Mouse (Mus musculus) bone marrow macrophage, adult 2 months (primary cell): ENCODE data around the gene Hist2h2be. TPM values are rescaled to one million over a fixed set of nuclear protein-coding genes. Genes with fewer than 3 reads are reported as not detected.

Experiments used
- H3K27ac ChIP-seq: 2 replicates; pipeline ENCODE4 v1.5.1; 2012; ENCODE audit warnings: low read depth, low read length; ENCODE audit not compliant: insufficient read depth
- H3K4me1 ChIP-seq: 2 replicates; pipeline ENCODE4 v1.6.1; 2012; ENCODE audit warnings: low read length; ENCODE audit not compliant: control insufficient read depth, insufficient read depth
- H3K4me3 ChIP-seq: 2 replicates; pipeline ENCODE4 v1.5.1; 2012; ENCODE audit warnings: mild to moderate bottlenecking, low read length, moderate library complexity; ENCODE audit not compliant: insufficient read depth
- CTCF ChIP-seq: IDR thresholded peaks from 2 replicates; pipeline ENCODE4 v1.5.1; 2012; ENCODE audit warnings: low read depth, mild to moderate bottlenecking, low read length, moderate library complexity
- POLR2A ChIP-seq: IDR thresholded peaks from 2 replicates; pipeline ENCODE4 v1.6.1; 2012; ENCODE audit warnings: mild to moderate bottlenecking, low read depth, low read length, borderline replicate concordance
- polyA plus RNA-seq: library from polyadenylated mRNA; stranded (reverse); fragments of >200 nt; gene quantifications from 2 replicates; pipeline ENCODE4 v1.2.4, GENCODE M21; 2012; ENCODE audit not compliant: missing spikeins, insufficient read depth, insufficient read length

Hist2h2be gene
- polyA plus RNA-seq, 1 experiment: 13.9 TPM

DNA sequence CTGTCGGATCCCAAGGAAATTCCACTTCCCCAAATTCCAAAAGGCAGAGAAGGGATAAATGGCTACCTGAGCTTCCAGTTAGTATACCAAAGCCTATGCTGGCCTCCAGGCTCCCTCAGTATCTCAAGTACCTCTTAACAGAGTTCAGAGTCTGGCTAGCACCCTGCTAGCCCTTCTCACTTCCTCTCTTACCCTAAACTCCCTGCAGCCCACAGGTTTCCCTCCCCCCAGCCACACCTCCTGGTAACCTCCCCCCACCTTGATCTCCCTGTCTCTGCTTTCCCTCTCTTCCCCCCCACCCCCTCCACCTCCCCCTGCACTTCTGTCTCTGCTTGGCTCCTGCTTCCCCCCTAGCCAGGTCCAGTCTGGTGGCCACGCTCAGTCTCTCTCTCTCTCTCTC, 21.2 kb upstream of the Hist2h2be start:
- Histone ChIP-seq H3K4me1 (peaks cover 11% of the 10 kb centered on the region), H3K4me3 (no peak overlapping the region), H3K27ac (no peak overlapping the region)
- TF ChIP-seq CTCF: no peak
- TF ChIP-seq POLR2A: no peak

DNA sequence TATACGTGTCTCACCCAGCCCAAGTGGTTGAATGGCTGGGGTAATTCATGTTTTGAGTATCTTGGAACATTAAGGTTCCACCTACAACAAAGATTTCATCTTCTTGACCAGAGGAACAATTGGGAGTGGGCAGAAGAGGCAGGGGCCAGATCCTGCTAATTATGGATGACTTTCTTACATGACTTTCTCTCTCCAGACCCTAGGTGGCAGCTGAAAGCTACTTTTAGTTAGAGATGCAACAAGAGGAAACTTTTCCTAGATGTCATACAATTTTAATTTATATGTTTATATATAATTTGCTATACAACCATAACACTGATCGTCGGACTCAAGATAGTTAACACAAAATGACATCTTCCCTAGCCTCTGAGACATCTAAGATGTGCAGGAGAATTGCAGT, 13.1 kb upstream of the Hist2h2be start:
- TF ChIP-seq CTCF (no peak), POLR2A (no peak)
- Histone ChIP-seq H3K4me1 (no peaks in the 10 kb centered on the region), H3K27ac (no peak overlapping the region), H3K4me3 (no peak overlapping the region)

GRCm38 (mm10) chr3:96209242-96209641, 11.7 kb upstream of the Hist2h2be start:
- Histone ChIP-seq H3K4me3 (no peak overlapping the region), H3K27ac (no peak overlapping the region), H3K4me1 (peaks cover 3% of the 10 kb centered on the region; the same call in 1 of the 2 replicates)
- TF ChIP-seq POLR2A (no peak), CTCF (0 out of 2 replicates have a peak, but pooled peaks have one; percentile 13)

- Histone ChIP-seq H3K27ac (peak overlapping the region; percentile 94), H3K4me1 (peaks cover 11% of the 10 kb centered on the region), H3K4me3 (peak overlapping the region; percentile 83)
- no peak for TF ChIP-seq POLR2A
- TF ChIP-seq CTCF: peak; percentile 47; the same call in 1 of the 2 replicates
Observed at GRCm38 (mm10) chr3:96219191-96219641, 1.7 kb upstream of the Hist2h2be start.

GRCm38 (mm10) chr3:96219661-96220130, 1.2 kb upstream of the Hist2h2be start, which contains the start of the genes Bola1 and Hist2h2ab:
Gene Bola1, minus strand, starts transcription at chr3:96219709.
Gene Hist2h2ab, plus strand, starts transcription at chr3:96219865.
- no peak for TF ChIP-seq POLR2A
- no peak for TF ChIP-seq CTCF
- peak within 1 kb of the TSS; percentile 94 for H3K27ac ChIP-seq
- peak within 1 kb of the TSS; percentile 83 for H3K4me3 ChIP-seq

DNA sequence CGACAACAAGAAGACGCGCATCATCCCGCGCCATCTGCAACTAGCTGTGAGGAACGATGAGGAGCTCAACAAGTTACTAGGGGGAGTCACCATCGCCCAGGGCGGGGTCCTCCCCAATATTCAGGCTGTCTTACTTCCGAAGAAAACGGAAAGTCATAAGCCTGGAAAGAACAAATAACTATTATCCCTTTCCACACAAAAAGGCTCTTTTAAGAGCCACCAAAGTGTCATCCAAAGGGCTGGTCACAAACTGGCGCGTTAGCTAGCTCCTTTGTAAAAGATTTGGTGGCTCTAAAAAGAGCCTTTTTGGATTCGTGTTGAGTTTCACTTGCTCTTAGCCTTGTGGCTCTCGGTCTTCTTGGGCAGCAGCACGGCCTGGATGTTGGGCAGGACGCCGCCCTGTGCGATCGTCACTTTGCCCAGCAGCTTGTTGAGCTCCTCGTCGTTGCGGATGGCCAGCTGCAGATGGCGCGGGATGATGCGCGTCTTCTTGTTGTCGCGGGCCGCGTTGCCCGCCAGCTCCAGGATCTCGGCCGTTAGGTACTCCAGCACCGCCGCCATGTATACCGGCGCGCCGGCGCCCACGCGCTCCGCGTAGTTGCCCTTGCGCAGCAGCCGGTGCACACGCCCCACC, 671 bp upstream of the Hist2h2be start:
- 0 out of 2 replicates have a peak, but pooled peaks have one; percentile 3 for TF ChIP-seq POLR2A
- Histone ChIP-seq H3K4me3 (peak overlapping the region; percentile 83), H3K4me1 (peaks cover 20% of the 10 kb centered on the region), H3K27ac (peak overlapping the region; percentile 94)

More at GRCm38 (mm10) chr3:96219661-96220130, 1.2 kb upstream of the Hist2h2be start, which contains the start of the genes Bola1 and Hist2h2ab:
- peaks cover 14% of the 10 kb centered on the region for H3K4me1 ChIP-seq

GRCm38 (mm10) chr3:96221640-96222038, 720 bp downstream of the Hist2h2be start:
- TF ChIP-seq POLR2A (no peak), CTCF (no peak)
- H3K4me1 ChIP-seq: peaks cover 31% of the 10 kb centered on the region
- H3K27ac ChIP-seq: peak overlapping the region; percentile 80
- H3K4me3 ChIP-seq: peak overlapping the region; percentile 69

DNA sequence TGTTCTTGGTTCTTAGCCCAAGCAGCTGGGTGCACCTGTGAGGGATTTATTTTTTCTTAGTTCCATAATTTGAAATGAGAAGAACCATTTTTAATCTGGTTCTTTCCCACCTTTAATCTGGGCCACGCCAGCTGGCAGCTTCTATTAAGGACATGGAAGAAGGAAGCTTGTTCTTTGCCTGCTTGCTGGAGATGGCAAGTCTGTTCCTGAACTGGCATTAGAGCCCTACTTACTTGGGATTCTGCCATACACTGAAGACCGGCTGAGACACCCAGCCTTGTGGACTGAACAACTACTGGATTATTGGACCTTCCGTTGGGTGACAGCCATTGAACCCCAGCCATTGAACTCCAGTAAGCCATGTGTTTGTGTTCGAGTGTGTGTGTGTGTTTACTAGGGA, 1.9 kb downstream of the Hist2h2be start:
- H3K27ac ChIP-seq: peak overlapping the region; percentile 80
- TF ChIP-seq CTCF: no peak
- TF ChIP-seq POLR2A: no peak
- peaks cover 40% of the 10 kb centered on the region for H3K4me1 ChIP-seq
- H3K4me3 ChIP-seq: peak overlapping the region; percentile 50

DNA sequence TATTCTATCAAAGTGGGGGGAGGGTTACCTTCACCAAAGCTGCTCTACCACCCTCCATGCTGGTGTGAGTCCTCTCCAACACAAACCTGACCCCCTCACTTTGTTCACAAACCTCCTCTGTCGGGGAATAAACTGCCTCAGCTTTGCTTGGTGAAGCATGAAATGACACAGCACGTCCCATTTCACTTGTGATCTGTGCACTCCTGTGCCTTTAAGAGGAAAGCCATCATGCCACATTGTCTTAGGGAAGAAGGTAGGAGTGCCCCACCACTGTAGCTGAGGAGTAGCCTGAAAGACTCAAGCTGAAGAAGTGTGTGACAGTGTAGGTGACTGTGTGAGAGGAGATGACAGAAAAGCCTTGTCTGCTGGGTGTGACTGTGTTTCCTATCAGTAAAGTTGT, 4.5 kb downstream of the Hist2h2be start:
- peaks cover 62% of the 10 kb centered on the region for H3K4me1 ChIP-seq

More for the DNA sequence above, 4.5 kb downstream of the Hist2h2be start:
- TF ChIP-seq POLR2A: no peak
- TF ChIP-seq CTCF: no peak
- peak overlapping the region; percentile 83 for H3K27ac ChIP-seq
- peak overlapping the region; percentile 7 for H3K4me3 ChIP-seq
